Mouse (Mus musculus): ENCODE data around the gene Zfp14. TPM values are rescaled to one million over a fixed set of nuclear protein-coding genes. Genes with fewer than 3 reads are reported as not detected.
A peak's percentile ranks its signal among the peaks of the same experiment; 100 is the strongest.

The Zfp14 gene
- total RNA-seq (2021) = 1 to 10 TPM; 8.5 to 8.7 TPM
- long read RNA-seq, partial matches to known transcripts = 0 of 9 reads
- long read RNA-seq, other reads (novel, unspliced or antisense) = 8 of 9 reads

DNA sequence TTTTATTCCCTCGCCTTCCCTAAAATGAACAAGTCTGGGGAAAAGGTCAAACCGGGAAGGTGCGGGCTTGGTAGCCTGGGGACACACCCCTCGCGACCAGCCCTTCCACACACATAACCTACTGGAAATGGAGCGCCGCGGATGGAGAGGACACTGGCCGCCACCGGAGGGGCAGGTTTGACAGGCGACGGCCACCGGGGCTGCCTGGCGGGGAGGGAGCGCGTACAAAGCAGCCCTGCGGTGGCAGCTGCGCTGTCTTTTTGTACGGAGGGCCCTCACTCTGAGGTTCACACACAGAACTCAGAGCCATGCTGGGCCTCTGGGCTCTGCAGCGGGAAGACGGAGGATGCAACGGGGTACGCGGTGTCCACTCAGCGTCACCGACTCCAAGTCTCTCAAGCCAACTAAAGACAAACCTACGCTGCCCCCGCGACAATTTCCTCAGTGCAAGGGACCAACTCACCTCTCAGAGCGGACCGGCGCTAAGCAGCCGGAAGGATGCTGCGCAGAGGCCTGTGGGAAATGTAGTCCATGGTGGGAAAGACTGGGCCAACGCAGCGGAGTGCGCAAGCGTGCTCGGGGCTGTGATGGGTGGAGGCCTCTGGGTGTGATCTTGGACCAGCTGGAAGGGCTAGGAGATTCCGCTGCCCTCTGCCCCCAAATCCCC, at the start of gene Zfp14:
Zfp14 (minus strand) TSS at position 499 of the 667 bp plus-strand sequence.
- peak; percentile 86 to 90 for DNase-seq (ENCODE audit: low spot score in 2 of 2)

DNA sequence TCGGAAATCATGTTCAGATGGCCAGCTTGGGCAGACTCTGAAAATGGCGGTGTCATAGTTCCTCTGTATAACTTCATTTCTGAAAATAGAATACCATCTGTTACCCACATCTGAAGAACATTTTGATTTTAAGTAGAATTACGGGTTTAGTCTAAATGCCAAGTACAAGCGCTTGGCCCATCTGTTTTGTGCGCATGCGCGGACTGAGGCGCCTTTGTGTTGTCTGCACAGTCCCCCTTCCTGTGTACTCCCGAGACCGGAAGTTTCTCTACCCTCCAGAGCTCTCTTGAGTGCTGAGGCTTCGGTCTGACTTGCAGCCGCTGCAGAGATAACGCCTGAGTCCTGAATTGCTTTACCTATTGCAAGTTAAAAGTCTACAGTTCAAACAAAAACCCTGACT, 48.1 kb upstream of the Zfp14 start:
- DNase-seq (ENCODE audit: low spot score in 2 of 2) = peak; percentile 59 to 70

DNA sequence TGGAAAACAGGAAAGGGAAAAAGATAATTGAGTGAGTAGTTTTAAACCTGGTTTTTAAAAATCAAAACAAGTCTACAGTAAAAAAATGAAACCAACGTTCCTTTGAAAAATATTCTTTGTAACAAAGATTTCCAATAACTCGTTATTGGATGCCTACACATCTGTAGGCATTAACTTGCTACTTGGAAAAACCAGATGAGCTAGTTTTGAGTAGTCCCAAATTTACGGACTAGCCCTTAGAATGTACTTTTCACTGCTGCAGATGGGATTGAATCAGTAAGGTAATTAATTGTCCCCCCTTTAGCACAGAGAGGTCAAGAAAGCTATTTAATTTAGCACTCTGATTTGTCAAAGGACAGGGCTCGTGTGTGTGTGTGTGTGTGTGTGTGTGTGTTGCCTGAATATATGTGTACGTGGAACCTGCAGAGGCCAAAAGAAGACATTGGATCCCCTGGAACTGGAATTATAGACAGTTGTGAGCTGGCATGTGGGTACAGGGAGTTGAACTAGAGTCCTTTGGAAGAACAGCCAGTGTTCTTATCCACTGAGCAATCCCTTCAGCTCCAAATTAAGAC, 44.5 kb upstream of the Zfp14 start:
- DNase-seq (ENCODE audit: low spot score in 2 of 2) = no peak

DNA sequence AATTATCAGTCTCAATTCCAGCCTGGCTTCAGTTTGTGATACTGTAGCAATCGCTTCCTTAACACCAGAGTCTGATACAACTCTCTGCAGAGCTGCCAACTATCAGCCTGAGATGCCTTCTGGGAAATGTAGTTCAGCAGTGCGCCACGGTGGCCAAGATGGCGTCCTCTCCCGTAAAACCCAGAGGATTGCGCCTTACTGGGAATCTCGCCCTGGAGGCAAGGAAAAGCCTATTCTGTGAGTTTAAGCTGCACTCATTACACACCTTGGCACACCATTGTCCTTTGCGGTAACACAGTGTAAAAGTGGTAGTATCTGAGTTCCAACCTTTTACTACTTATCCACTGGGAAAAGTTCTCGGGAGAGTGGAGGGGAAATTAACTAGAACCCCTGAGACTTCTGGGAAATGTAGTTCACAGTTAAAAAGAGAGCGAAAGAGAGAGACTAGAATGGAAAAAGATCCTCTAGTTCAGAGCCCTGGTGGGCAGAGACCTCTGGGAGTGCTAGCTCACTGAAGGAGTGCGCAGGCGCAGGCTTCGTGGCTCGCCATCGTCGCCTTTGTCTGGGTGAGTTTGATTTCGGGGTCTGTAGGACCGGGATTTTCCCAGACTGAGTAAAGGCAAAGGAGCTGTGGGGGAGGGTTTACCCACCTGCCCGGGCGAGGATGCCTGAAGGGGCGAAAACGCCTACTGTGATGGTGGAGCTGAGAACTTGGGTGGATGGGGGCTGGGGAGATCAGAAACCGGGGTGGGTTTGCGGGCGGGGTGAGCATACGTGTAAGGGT, 43.7 kb upstream of the Zfp14 start, which contains the start of gene Zfp260:
Zfp260 (plus strand) TSS at position 132 of the 784 bp plus-strand sequence.
- DNase-seq (ENCODE audit: low spot score in 2 of 2) = peak; percentile 88 to 93

DNA sequence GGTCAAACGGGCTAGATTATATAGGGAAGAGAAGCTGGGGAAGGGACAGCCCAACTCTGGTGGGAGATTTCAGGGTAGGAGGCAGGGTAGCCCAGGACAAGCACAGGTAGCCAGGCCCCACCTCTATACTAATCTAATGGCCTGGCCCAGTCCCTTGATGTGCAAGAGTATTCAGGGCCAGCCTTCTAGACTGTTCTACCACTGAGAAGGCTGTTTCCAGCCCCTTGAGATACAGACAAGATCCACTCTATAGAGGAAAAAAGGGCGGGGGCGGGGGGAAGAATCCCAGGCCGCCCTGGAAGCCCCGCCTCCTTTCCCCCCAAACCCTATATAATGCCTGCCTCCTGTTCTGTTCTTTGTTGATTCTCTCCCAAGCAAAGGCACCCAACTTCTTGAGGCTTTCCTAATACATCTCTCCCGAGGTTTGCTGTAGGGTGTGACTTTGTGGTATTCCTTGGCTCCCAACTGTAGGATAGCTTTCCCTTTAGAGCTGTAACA, 42.8 kb upstream of the Zfp14 start:
- no peak for DNase-seq (ENCODE audit: low spot score in 2 of 2)

DNA sequence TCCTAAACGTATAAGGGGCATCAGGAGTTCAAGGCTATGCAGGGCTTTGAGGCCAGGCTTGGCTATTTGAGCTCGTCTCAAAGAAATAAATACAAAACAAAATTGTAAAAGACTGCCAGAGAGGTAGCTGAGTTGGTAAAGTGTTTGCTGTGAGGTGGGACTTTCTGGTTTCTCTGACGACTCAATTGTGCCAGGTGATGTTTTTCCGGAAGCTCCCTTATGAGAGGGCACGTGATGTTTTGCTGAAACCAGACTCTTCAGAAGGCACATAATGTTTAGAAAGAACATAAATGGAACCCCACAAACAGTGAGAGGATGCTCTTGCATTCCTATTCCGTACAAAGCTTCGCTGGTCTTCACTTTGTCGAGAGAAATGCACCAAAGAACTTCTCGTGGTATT, 41.5 kb upstream of the Zfp14 start:
- no peak for DNase-seq (ENCODE audit: low spot score in 2 of 2)

DNA sequence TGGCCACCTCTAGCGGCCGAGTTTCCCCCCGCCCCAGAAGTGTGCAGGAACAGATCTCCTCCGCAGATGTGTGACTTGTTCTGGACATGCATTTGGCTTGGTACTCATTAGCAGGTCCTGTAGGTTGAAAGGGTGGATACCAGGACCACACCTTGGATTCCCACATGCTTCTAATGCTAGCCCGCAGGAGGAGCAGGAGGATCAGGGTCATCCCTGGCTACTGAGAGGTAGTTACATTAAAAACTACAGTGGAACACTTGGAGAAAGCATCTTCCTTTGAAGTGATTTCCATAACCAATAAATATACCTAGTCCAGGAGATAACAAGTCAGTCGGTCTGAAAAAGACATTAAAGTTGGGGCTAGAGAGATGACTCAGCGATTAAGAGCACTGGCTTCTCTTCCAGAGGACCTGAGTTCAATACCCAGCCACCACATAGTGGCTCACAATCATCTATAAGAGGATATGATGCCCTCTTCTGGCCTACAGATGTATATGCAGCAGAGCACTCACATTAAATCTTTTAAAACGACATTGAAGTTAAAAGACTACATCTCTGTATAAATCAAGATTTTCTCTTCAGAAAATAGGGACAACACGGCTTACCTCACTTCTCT, 39.9 kb upstream of the Zfp14 start:
- DNase-seq (ENCODE audit: low spot score in 2 of 2) = no peak

DNA sequence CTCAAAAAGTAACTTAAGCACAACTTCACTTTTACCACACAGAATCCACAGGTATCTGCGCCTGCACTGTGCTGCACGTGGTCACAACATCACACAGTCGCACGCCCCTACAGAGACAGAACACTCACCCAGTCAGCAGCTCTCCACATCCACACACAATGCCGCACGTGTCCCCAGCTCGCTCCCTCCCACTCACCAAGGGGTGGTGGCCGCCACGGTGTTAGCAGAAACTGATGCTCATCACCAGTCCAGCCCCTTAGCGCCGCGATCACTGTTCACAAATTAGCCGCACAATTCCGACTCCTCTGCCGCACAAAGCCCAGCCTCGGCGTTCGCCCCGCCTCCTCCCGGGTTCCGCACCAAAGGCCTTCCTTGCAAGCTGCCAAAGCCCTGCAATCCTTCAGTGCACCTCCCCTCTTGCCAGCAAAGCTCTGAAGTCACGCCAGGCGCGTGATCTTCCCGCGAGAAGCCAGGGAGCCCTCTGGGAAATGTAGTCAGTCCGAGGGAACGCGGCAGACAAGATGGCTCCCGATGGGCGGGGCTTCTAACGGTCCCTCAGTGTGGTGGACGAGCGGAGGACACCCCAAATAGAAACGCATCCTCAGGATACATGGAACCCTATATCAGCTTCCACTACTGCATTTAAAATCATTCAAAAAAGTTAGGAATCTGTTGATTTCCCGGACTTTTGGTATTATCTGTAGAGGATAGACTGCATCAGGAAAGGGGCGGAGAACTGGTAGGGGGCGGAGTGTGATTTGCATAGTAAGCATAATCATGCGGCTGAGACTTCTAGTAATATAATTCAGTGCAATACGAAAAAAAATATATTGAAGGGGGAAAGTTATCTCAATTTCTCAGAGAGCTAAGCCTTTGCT, 39.2 kb upstream of the Zfp14 start, which contains the start of the genes Gm26920 and Zfp566:
Gm26920 (minus strand) TSS at position 319 of the 878 bp plus-strand sequence.
Zfp566 (minus strand) TSS at position 436 of the 878 bp plus-strand sequence.
- peak; percentile 97 for DNase-seq (ENCODE audit: low spot score in 2 of 2)

DNA sequence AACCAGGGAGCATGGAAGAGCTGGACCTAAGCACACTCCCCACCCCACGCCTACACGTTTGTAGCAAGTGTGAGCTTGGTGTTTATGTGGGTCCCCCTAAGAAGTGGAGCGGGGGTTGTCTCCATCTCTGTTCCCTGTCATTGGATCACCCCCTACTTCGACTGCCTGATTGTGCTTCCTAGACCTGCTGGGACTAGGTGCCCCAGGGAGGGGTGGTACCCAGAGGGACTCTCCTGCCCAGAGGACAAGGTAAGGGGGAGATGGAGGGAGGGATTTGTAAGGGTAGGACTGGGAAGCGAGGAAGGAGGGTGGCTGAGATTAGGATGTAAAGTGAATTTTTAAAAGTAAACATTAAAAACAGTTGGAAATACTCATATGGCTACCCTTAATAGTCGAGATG, 38.2 kb upstream of the Zfp14 start:
- DNase-seq (ENCODE audit: low spot score in 2 of 2) = no peak

DNA sequence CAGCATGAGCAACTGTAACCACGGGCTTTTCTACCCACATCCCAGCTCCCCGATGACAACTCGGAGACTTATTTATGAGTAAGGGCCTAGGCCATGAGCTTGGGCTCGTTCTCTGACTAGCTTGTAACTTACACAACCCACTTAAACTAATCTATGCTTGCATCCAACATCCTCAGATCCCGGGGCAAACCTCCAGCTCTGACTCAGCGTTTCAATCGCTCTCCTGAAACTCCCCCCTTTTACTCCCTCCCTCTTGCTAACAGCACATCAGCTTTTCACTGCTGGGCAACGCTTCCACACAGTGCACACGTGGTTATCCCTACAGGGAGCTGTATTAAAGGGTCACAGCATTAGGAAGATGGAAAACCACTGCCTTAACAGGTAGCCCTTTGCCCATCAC, 35.3 kb upstream of the Zfp14 start:
- no peak for DNase-seq (ENCODE audit: low spot score in 2 of 2)

DNA sequence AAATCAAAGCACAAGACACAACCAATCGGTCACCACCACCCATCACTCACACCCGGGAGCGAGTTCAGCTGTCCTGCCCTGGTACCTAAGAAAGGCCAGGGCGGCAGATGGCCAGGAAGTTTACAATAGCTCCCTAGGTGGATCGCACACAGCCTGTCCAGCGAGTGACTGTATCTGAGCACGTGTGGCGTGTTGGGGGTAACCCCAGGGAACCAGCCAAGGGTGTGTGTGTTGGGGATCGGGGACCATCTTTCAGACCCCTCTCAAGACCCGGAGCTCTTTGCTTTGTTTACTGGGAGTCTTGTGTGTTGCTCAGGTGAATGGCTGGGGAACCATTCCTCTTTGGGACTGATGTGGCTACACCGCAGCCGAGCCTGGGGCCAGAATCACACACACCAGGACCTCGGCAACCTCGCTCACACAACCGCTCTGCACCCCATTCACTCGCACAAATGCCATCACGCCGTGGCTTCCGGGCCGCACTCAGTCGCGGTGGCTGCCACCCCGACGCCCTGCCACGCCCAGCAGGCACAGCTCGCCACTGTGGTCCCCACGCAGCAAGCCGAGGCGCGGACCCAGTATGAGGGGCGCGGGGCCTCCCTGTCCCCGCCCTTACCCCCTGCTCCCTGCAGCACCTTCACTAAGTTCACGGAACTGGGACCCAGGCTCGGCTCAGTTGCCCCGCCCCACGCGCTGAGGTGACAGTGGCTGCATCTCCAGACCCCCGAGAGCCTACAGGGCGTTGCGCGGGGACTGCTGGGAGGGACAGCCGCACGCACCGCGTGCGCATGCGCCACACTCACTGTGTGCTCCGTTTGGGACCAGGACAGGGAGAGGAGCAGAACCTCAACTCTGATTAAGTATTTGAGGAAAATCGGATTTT, 21.2 kb upstream of the Zfp14 start, which contains the start of gene Zfp82:
Zfp82 (minus strand) TSS at position 755 of the 883 bp plus-strand sequence.
- peak; percentile 69 to 84 for DNase-seq (ENCODE audit: low spot score in 2 of 2)

DNA sequence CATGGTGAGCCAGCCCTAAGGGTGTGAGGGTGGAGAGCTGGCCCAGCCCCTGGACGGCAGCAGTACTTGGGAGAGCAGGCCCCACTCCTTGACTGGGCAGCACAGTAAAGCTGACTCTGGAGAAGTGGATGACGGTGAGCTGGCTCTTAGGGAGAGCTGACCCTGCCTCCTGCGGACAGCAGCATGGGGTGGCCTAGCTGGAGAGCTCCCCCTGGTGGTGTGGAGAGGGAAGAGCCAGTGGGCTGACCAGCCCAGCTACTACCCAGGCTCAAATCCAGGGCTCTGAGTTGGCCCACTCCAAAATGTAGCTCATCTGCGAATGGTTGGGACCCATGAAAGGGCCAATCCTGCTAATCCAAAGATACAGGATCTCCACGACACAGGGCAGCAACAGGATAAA, 13.4 kb upstream of the Zfp14 start:
- DNase-seq (ENCODE audit: low spot score in 2 of 2) = no peak

DNA sequence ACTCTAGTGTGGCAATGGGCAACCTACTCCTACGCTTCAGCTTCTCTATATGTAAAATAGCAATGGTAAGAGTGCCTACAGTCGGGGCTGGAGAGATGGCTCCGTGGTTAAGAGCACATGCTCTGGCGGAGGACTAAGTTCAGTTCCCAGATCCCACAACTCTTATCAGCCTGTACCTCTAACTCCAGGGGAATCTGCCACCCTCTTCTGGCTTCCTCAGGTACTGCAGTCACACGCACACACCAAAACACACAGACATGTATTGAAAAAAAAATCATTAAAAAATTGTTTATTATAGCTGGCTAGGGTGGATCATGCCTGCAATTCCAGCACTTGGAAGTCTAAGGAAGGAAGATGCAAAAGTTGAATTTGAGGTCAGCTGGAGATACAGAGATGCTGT, 11.3 kb upstream of the Zfp14 start:
- no peak for DNase-seq (ENCODE audit: low spot score in 2 of 2)

DNA sequence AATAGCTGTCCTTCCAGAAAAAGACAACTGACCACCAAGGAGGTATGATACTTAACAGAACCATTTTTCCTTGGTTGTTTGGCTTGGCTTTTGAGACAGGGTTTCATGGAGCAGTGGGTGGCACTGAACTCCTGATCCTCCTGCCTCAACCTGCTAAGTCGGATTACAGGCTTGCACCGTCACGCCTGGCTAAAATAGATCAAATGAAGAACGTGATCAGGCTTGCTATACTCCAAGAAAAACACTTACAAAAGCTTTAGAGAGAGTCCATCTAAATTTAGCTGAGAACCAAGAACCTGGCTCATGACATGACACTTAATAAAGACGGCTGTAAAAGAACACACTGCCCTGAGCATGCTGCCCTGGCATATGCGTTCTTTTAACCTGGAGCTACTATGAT, 9.2 kb upstream of the Zfp14 start:
- DNase-seq (ENCODE audit: low spot score in 2 of 2) = no peak

DNA sequence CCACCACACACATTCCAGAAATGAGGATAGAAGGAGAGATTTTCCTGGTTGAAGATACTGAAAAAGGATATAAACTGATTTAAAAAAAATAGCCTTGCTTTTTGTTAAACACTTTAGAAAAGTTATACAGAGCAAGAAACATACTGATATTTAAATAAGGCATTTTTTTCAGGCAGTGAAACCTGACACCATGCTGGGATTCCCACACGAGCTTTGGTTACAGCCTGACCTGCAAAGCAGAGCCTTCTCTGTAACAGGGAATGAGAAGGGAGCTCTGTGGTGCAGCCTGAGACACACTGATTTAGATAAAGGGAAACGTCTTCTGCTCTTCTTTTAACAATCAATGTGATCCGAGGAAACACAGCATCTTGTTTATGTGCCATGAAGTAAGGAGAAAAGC, 2.4 kb upstream of the Zfp14 start:
- DNase-seq (ENCODE audit: low spot score in 2 of 2) = no peak

DNA sequence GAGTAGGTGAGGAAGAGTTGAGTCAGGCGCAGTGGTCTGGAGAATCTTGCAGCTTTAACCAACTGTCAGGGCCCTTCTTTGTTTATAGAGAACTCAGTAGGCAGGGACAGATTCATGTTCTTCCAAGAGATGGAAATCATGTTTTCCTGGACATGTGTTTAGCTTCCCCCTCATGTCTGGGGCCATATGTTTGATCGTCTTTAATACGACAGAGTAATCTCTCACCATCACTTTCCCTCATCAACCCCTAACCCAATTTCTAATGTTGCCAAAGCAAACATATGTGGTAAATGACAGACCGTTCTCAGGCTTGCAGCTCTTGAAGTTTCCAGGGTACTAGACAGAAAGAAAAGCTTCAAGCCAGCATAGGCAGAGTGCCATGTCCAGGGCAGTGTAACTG, 3.1 kb downstream of the Zfp14 start:
- DNase-seq (ENCODE audit: low spot score in 2 of 2) = no peak

DNA sequence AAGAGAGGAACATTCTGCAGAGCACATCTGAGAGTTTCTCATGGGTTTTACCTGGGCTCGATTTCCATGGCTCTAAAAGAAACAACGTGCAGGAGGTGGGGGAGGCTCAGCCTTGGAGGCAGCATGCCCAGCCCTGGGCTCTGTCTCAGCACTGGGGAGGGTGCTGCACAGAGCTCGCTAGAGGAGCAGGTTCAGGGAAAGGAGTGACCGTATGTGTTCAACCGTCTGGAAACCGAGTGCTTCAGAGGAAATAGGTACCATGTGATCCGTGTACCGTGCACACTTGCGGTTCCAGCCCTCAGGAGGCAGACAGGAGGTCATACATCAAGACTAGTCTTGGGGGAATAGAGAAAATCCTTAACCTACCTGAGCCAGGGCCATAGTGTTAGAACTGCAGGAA, 6.8 kb downstream of the Zfp14 start:
- DNase-seq (ENCODE audit: low spot score in 2 of 2) = no peak

DNA sequence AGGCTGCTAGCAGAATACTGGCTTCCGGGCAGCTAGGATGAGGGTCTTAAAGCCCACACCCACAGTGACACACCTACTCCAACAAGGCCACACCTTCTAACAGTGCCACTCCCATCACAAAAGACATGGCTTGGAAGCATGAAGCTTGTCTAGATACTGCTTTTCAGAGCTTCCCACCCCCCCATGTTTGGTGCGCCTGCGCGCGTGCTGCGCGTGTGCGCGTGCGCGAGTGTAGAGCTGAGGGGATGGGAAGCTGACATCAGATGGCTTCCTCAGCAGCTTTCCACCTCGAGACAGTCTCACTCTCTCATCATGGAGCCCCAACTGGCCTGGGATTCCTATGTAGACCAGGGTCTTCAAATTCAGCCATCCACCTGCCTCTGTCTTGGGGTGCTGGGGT, 16.8 kb downstream of the Zfp14 start:
- no peak for DNase-seq (ENCODE audit: low spot score in 2 of 2)

DNA sequence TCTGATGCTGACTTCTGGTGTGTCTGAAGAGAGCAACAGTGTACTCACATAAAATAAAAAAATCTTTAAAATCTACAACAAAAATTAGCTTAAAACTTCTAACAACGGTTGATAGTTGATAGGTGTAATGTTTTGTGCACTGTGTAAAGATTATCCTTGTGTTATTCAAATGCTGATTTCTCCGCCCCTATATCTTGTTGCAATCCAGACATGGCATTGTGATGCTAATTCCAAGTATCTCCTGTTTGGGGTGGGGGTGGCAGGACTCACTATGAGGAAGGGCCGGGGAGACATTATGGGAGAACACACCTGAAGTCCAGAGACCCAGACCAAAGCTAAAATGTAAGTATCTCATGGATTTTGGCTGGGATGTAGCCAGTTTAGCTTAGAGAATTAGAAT, 19.8 kb downstream of the Zfp14 start:
- no peak for DNase-seq (ENCODE audit: low spot score in 2 of 2)

Data from layer of hippocampus, postnatal 10 days (tissue).